Mouse (Mus musculus): ENCODE data around the gene Irf2.

Irf2 gene

GRCm38 (mm10) chr8:46881755-46882419 is 142.4 kb downstream of the Irf2 start:
- no peak for DNase-seq (ENCODE audit: low read depth, low spot score)

- no peak for DNase-seq (ENCODE audit: low read depth, low spot score)
These were observed 143.2 kb downstream of the Irf2 start for GRCm38 (mm10) chr8:46882743-46883142.

GRCm38 (mm10) chr8:46883232-46884000 is 143.9 kb downstream of the Irf2 start:
- no peak for DNase-seq (ENCODE audit: low read depth, low spot score)

DNA sequence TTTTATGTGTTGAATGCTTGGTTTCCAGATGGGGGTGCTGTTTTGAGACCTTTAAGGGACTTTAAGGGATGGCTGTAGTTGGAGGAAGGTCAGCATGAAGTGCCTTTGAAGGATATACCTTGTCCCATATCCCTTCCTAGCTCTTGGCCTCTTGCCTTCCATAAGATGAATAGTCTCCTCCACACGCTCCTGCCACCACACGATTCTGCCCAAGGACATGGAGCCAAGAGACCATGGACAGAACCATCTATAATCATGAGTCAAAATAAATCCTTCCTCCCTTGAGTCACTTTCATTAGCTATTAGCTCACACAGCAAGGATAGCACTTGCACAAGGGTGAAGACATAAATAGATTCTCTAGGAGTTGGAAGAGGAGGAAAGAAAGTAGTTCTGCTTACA is 146.3 kb downstream of the Irf2 start:
- DNase-seq (ENCODE audit: low read depth, low spot score) = no peak

GRCm38 (mm10) chr8:46886216-46886615 is 146.7 kb downstream of the Irf2 start:
- no peak for DNase-seq (ENCODE audit: low read depth, low spot score)

- no peak for DNase-seq (ENCODE audit: low read depth, low spot score)
These were observed 147.9 kb downstream of the Irf2 start for GRCm38 (mm10) chr8:46887396-46887795.

GRCm38 (mm10) chr8:46888575-46888974 is 149.0 kb downstream of the Irf2 start:
- DNase-seq (ENCODE audit: low read depth, low spot score) = no peak

GRCm38 (mm10) chr8:46890241-46890640 is 150.7 kb downstream of the Irf2 start:
- DNase-seq (ENCODE audit: low read depth, low spot score) = no peak

DNA sequence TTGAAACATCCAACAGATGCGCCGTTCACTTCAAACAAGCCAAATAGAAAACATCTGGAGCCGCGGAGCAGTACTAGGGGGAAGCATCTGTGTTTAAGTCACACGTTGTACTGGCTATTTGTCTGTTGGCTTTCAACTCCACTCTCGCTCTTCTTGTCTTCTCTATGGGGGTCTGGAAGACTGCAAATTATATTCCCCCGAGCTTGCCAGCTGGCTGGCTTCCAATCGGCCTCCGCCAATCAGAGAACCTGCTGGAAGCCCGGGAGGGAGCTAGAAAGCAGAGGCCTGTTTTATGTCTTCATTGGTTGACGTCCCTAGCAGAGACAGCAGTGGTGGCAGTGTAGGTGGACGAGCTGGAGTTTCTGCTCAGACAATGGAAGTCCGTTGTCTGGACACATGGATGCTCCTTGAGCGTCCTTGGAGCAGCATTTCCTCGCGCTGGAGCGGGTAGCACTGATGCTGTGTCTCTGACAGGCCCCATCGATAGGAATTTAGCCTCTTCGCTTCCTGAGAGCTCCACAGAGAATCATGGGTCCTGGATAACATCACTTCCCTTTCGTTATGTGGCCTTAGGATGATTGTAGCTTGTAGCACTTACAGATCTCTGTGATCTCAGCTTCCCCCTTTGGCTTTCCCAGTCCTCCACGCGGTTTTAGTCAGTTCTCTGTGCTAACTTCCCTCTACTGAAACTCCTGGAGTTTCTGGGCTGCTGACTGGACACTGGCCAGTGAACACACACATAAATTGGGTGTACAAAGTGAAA is 153.2 kb downstream of the Irf2 start:
- DNase-seq (ENCODE audit: low read depth, low spot score) = peak; percentile 59

DNA sequence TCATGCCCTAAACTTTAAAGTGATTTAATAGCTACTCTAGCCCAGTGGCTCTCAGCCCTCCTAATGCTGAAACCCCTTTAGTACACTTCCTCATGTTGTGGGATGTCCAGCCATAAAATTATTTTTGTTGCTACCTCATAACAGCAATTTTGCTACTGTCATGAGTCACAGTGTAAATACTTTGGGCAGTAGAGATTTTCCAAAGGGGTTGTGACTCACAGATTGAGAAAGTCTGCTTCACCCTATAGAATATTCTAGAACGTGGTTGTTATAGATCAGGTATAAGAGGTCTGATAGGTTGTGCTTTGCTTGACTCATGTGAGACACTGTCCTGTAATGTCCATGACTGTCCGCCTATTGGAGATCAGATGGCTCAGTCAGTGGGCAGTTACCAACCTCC is 154.9 kb downstream of the Irf2 start:
- no peak for DNase-seq (ENCODE audit: low read depth, low spot score)

GRCm38 (mm10) chr8:46896005-46896404 is 156.5 kb downstream of the Irf2 start:
- no peak for DNase-seq (ENCODE audit: low read depth, low spot score)

DNA sequence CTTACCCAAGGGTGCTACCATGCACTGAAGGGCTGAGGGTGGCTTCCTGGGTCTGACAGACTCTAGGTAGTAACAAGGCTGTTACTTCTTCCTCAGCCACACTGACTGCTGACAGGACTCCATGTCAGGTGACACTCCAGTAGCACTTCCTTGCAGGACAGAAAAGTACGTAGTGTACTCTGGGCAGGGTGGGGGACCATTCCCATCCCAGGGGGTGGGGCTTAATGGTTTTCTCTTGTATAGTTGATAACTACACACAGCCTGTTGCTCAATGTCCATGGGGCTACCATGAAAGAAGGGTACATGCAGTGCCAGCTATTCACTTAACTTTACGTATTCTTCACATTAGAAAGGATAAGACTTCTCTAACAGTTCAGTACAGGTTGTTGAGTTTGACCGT is 157.2 kb downstream of the Irf2 start:
- no peak for DNase-seq (ENCODE audit: low read depth, low spot score)

All from forelimb bud, embryonic 11.5 days (tissue).